Mouse (Mus musculus): ENCODE measurements at regions not wholly inside any gene's neighbourhood (a gene's known extent, or its start where the extent isn't known, plus 50 kb on each side); places are given as distances from the start of the nearest gene placed in this dataset.

- TF ChIP-seq POLR2A (IDR thresholded peaks at IDR 0.05; ENCODE audit: low read depth, low read length) (no peak), CTCF (IDR thresholded peaks at IDR 0.05; ENCODE audit: extremely low read depth, insufficient read length, insufficient replicate concordance, low read depth, low read length) (no peak)
These were observed 759.6 kb upstream of the Pou3f3 start for GRCm38 (mm10) chr1:41935912-41936478.

Measured in small intestine, adult 2 months (tissue).